Mouse (Mus musculus): ENCODE data around the gene Sult2b1. TPM values are rescaled to one million over a fixed set of nuclear protein-coding genes. Genes with fewer than 3 reads are reported as not detected.

Sult2b1 gene
- polyA plus RNA-seq, 1 experiment, result 210 TPM

GRCm38 (mm10) chr7:45681046-45681736 lies 103.3 kb downstream of the Sult2b1 start:
- DNase-seq (ENCODE audit: low read depth, low spot score), result no peak
- 38% methylated on average over 8 of the region's 8 CpGs for WGBS

Other genes with a start within 250 kb of the Sult2b1 start
- gene Hsd17b14, start 229.8 kb downstream of the Sult2b1 start, polyA plus RNA-seq (2012; rRNA removed), result 0.30 and 0.50 TPM in 2 replicates
- gene Bcat2, start 214.5 kb downstream of the Sult2b1 start, polyA plus RNA-seq (2012; rRNA removed), result 33.8 and 40.9 TPM in 2 replicates
- 0.25 and 0.29 TPM in 2 replicates for gene Fgf21, start 169.2 kb downstream of the Sult2b1 start, polyA plus RNA-seq (2012; rRNA removed)
- 2.5 and 2.7 TPM in 2 replicates for gene Fut1, start 167.4 kb downstream of the Sult2b1 start, polyA plus RNA-seq (2012; rRNA removed)
- gene Izumo1, start 162.9 kb downstream of the Sult2b1 start, polyA plus RNA-seq (2012; rRNA removed), result 0.07 and 0.25 TPM in 2 replicates
- gene Rasip1, start 157.2 kb downstream of the Sult2b1 start, polyA plus RNA-seq (2012; rRNA removed), result 5.0 and 5.3 TPM in 2 replicates
- gene Mamstr, start 144.7 kb downstream of the Sult2b1 start, polyA plus RNA-seq (2012; rRNA removed), result 0.77 and 1.3 TPM in 2 replicates
- 11.6 and 64.5 TPM in 2 replicates for gene Fut2, start 118.3 kb downstream of the Sult2b1 start, polyA plus RNA-seq (2012; rRNA removed)
- 0.92 and 4.4 TPM in 2 replicates for gene Ntn5, start 100.6 kb downstream of the Sult2b1 start, polyA plus RNA-seq (2012; rRNA removed)
- gene Sec1, start 90.3 kb downstream of the Sult2b1 start, polyA plus RNA-seq (2012; rRNA removed), result 0.10 and 0.63 TPM in 2 replicates
- 2.7 and 3.6 TPM in 2 replicates for gene Car11, start 84.8 kb downstream of the Sult2b1 start, polyA plus RNA-seq (2012; rRNA removed)
- 6.4 and 7.9 TPM in 2 replicates for gene Dbp, start 79.6 kb downstream of the Sult2b1 start, polyA plus RNA-seq (2012; rRNA removed)
- 1,707 and 1,915 TPM in 2 replicates for gene Rpl18, start 69.2 kb downstream of the Sult2b1 start, polyA plus RNA-seq (2012; rRNA removed)
- gene Sphk2, start 66.7 kb downstream of the Sult2b1 start, polyA plus RNA-seq (2012; rRNA removed), result 51.9 and 70.7 TPM in 2 replicates
- 106 and 117 TPM in 2 replicates for gene Fam83e, start 63.5 kb downstream of the Sult2b1 start, polyA plus RNA-seq (2012; rRNA removed)
- gene Spaca4, start 58.9 kb downstream of the Sult2b1 start, polyA plus RNA-seq (2012; rRNA removed), result not detected in 2 replicates
- gene Lmtk3, start 931 bp downstream of the Sult2b1 start, polyA plus RNA-seq (2012; rRNA removed), result 0.73 and 2.1 TPM in 2 replicates
- 39.6 and 49.1 TPM in 2 replicates for gene Cyth2, start 29.9 kb upstream of the Sult2b1 start, polyA plus RNA-seq (2012; rRNA removed)
- 0.33 and 0.48 TPM in 2 replicates for gene Kcnj14, start 40.1 kb upstream of the Sult2b1 start, polyA plus RNA-seq (2012; rRNA removed)
- gene Grwd1, start 46.3 kb upstream of the Sult2b1 start, polyA plus RNA-seq (2012; rRNA removed), result 15.9 and 17.8 TPM in 2 replicates
- gene Kdelr1, start 88.1 kb upstream of the Sult2b1 start, polyA plus RNA-seq (2012; rRNA removed), result 357 and 385 TPM in 2 replicates
- 1.1 and 2.6 TPM in 2 replicates for gene Grin2d, start 93.7 kb upstream of the Sult2b1 start, polyA plus RNA-seq (2012; rRNA removed)
- gene Syngr4, start 112.0 kb upstream of the Sult2b1 start, polyA plus RNA-seq (2012; rRNA removed), result 0.26 and 0.41 TPM in 2 replicates
- gene Tmem143, start 112.3 kb upstream of the Sult2b1 start, polyA plus RNA-seq (2012; rRNA removed), result 28.7 and 33.5 TPM in 2 replicates
- gene Emp3, start 136.7 kb upstream of the Sult2b1 start, polyA plus RNA-seq (2012; rRNA removed), result 66.0 and 74.3 TPM in 2 replicates
- 1.7 and 2.8 TPM in 2 replicates for gene Ccdc114, start 139.4 kb upstream of the Sult2b1 start, polyA plus RNA-seq (2012; rRNA removed)
- gene Abcc6, start 245.6 kb upstream of the Sult2b1 start, polyA plus RNA-seq (2012; rRNA removed), result 3.0 and 6.4 TPM in 2 replicates
- gene Nomo1, start 249.0 kb upstream of the Sult2b1 start, polyA plus RNA-seq (2012; rRNA removed), result 53.0 and 77.1 TPM in 2 replicates

Measured in large intestine, adult 2 months (tissue).